Mouse (Mus musculus): ENCODE results near the gene Rpl38.
A peak's percentile ranks its signal among the peaks of the same experiment; 100 is the strongest.
"Not testable (repeated sequence)": the region's sequence is repeated elsewhere in the genome, so short reads cannot be mapped to it uniquely, and the experiment has no call there.

Rpl38 gene

GRCm38 (mm10) chr11:114657737-114658136, 10.6 kb upstream of the Rpl38 start:
- DNase-seq, result peak in 1 of 2 experiments; percentile 58

DNA sequence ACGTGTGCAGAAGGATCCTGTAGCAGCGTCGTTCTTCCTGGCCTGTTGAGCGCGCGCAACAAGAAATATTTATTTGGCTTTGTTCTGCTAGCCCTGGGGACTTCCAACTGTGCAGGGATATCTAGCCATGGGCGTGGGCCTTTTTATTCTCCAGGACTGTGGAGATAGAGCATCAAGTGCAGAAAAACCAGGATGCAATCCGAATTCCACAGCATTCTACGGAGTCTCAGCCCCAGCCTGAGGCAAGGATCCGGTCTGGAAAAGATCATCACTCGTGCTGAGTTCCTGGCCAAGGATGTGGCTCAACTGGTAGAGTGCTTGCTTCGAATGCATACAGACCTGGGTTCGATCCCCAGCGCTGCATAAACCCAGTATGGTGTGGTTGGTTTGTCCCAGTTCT, 6.2 kb upstream of the Rpl38 start:
- no peak for DNase-seq

DNA sequence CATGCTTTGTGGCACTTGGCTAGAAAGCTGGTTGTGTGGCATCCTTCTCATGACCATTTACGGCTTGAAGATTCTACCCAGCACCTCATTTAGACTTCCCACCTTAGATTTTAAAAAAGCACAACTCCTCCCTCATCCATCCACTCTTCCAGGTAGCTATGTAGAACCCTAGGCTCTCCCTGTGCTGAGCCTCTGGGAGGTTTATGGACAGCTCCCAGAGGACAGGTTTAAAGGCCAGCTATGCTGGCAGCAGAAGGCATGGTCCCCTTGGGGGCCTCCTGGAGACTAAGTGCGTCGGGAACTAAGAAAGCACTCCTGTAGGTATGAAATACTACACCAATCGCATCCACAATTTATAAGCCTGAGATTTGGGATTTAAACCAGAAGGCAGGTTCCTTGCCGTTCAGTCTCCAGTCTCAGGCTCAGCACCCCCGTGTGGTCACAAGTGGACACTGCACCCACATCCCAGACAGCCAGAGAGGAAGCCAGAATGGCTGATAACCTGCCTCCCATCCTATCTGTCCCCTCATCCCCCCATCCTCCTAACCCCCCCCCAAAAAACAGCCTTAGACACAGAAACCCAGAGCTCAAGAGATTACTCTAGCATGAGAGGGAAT, 5.5 kb upstream of the Rpl38 start:
- DNase-seq, result peak in 1 of 2 experiments; percentile 57

DNA sequence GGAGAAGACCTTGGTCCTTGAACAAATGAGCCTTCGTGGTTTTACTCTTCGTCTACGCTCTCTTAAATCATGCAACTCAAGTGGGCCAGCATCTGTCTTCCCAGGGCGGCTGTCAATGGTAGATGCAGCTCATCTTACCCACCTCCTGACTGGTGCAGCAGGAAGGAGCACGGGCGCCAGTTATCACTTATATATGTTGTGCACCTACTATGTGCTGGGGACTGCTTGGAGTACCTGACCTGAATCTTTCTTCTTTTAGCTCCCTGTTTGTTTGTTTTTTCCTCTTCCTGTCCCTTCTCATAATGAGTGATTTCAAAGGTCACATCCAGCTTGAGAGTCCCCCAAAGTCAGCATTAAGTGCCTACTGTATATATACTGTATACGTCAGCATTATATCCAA, 4.2 kb upstream of the Rpl38 start:
- no peak for DNase-seq

DNA sequence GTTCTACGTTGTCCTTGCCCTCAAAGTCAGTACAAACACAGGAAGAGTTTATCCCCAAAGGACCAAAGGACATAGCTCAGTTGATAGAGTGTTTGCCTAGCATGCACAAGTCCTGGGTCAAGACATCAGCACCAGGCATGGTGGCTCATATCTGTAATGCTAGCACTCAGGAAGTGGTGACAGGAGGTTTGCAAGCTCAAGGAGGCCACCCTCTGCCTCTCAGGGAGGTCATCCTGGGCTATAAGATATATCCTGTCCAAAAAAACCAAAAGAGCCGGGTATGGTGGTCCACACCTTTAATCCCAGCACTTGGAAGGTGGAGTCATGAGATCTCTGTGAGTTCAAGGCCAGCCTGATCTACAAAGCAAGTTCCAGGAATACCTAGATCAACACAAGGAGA, 2.9 kb upstream of the Rpl38 start:
- no peak for DNase-seq

GRCm38 (mm10) chr11:114666786-114667185, 1.5 kb upstream of the Rpl38 start:
- DNase-seq, result no peak

- DNase-seq, result no peak
Observed at GRCm38 (mm10) chr11:114667236-114667931, 940 bp upstream of the Rpl38 start.

- peak in 1 of 2 experiments; percentile 49 for DNase-seq
Observed at GRCm38 (mm10) chr11:114667932-114668285, 415 bp upstream of the Rpl38 start.

DNA sequence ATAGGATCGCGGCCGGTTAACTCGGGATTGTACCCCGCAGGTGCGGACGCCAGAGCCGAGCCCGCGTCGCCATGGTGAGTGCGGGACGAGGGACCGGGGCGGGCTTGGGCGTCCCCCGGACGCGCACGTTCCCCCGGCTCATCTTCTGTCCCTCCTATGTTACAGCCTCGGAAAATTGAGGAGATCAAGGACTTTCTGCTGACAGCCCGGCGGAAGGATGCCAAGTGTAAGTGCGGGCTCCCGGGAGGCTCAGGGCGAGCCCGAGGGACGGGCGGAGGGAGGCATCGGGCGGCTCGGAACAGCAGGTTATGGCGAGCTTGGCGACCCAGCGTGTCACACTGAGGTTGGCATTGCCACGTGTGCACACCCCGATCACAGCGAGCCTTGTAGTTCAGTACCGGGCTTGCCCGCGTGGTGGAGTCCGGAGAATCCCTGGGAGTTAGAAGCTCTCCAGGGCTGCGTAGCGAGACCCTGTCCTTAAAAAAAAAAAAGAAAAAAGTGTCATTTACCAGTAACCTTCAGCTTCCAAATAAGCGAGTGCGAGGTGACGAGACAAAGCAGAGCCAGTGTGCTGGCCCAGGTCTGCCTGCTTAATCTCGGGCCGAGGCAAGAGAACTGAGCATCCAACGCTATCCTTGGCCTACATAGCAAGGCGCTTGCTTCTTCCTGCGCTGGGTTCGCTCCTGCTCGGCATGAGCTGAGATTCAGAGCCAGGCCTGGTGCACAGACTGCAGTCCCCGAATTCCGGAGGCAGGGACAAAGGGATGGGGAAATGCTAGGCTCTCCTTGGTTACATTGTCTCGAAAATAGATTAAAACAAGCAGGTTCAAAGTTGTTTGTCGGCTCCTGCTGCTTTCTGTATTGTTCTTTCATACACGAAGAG, 658 bp downstream of the Rpl38 start:
- DNase-seq, result peak in 1 of 2 experiments; percentile 78

GRCm38 (mm10) chr11:114669651-114670168, 1.4 kb downstream of the Rpl38 start:
- DNase-seq, result no peak

GRCm38 (mm10) chr11:114671147-114671546, 2.8 kb downstream of the Rpl38 start:
- DNase-seq, result no peak

DNA sequence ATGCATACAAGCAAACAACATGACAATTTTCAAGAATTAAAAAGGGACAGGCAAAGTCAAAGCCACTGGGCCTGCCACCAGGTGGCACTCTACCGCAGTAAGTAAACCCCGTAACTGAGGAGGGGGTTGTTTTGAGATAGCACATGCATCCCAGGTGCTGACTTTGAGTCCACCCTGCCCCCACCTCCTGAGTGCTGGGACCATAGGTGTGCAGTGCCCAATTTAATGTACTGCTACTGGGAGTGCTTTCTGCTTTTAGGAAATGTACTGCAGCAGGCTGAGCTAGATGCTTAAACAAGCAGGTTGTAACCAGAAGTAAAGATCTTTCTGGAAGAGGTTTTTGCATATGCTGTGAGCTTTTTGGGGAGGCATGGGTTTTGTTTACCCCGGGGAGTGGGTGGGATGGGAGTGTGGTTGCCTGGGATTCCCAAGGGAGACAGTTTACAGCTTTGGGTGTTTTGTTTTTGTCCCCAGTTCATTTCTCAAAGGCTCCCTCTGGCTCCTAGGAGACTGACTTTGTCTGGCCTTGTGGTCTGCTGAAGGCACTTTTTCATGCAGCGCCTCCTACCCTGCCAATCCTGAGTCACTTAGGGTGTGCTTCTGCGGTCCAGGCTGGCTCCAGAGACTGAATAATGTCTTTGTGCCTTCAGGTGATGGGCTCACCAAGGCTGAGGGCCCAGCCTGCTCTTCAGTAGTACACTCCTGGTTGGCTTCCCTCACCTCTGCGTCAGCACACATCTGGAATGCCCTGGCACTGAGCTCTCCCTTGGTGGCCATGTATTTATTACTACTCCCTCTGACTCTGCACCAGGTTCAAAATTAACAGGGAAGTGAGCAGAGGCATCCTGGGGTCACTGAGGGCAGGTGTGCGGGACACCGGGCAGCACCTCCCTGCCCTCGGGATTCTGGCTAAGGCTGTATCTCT, 4.7 kb downstream of the Rpl38 start:
- DNase-seq, result peak in 1 of 2 experiments; percentile 71

DNA sequence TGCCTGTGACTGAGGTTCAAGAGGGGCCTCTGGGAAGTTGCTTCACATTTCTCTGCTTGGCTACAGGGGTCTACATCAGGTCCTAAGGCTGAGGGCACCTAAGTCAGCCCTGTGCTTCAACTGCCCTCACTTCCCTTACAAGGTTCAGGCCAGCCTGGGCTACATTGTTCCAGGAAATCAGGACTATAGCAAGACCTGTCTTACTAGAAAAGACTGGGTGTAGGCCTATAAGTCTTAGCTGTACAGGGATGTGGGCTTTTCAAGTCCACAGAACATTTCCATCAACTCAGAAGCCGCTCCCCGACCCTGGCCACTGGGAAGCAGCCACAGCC, 5.4 kb downstream of the Rpl38 start:
- no peak for DNase-seq

DNA sequence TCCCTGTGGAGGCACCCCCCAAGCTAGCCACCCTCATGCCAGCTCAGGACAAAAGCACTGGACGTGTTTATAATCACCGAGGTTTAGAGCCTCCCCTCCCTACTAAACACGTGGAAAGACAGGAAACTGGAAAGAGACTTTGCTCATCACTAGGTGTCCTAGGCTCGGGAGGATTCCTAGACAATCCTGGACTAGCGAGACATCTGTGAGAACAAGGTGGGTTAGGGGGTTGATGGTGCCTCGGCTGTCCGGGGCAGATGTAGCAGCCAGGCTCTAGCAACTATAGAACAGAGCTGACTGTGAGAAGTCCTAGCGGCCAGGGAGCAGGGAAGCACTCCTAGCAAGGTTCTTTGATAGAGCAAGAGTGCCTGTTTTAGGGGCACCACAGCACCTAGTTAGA, 5.9 kb downstream of the Rpl38 start:
- DNase-seq, result no peak

DNA sequence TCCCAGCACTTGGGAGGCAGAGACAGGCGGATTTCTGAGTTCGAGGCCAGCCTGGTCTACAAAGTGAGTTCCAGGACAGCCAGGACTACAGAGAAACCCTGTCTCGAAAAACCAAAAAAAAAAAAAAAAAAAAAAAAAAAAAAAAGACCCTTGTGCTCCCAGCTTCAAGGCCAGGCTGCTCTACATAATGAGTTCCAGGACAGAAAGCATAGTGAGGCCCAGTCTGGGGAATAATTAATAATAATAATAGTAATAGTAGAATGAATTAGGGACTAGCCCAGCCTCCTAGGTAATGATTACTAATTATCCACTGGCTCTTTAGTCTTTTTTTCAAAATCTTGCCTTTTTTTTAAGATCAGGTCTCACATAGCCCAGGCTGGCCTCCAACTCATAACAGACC, 6.5 kb downstream of the Rpl38 start:
- DNase-seq, result not testable (repeated sequence)

DNA sequence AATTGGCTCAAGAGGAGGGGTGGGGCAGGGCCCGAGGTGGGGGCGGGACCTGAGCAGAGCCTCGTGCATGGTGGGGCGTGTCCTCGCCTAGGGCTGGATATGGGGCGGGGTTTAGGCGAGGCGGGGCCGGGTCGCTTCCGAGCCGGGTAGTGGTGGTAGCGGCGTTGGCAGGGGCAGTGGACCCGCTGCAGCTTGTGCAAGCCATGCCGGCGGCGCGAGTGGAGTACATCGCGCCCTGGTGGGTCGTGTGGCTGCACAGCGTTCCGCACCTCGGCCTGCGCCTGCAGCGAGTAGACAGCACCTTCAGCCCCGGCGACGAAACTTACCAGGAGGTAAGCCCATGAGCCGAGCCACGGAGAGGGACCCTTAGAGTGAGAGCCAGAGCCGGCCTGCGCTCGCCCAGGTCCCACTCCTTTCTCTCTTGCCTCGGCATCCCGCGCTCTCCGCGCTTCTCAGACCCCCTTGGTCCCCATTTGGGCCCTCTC, 7.1 kb downstream of the Rpl38 start, which contains the start of gene Ttyh2:
Gene Ttyh2, plus strand, starts transcription at position 91 of the 485 bp plus-strand sequence.
- peak; percentile 87 for DNase-seq

DNA sequence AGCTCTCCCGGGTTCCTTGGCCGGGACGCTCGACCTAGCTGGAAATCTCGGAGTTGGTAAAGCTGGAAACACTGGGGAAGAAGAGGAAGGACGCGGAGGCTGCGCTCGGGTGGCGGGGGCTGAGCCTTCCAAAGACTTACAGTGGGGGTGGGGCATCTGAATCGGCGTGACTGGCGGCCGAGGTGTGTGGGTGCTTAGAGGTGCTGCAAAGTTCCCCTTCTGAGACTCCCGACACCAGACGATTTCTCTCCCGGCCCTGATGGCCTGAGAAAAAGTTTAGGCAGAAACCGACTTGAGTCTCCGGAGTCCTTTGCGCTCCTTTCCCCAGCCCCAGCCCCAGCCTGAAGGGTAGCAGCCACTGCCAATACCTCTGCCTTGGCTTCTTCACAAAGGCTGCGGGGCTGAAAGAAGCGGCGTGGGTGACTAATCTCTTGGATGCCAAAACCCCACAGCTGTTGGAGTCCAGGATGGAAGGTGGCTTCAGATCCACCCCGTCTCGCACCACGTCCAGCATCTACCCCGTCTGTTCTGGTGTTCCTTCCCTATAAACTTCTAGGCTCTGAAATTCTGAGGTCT, 7.6 kb downstream of the Rpl38 start:
- DNase-seq, result peak in 1 of 2 experiments; percentile 47

GRCm38 (mm10) chr11:114676431-114676830, 8.1 kb downstream of the Rpl38 start:
- DNase-seq, result peak; percentile 86 to 93

DNA sequence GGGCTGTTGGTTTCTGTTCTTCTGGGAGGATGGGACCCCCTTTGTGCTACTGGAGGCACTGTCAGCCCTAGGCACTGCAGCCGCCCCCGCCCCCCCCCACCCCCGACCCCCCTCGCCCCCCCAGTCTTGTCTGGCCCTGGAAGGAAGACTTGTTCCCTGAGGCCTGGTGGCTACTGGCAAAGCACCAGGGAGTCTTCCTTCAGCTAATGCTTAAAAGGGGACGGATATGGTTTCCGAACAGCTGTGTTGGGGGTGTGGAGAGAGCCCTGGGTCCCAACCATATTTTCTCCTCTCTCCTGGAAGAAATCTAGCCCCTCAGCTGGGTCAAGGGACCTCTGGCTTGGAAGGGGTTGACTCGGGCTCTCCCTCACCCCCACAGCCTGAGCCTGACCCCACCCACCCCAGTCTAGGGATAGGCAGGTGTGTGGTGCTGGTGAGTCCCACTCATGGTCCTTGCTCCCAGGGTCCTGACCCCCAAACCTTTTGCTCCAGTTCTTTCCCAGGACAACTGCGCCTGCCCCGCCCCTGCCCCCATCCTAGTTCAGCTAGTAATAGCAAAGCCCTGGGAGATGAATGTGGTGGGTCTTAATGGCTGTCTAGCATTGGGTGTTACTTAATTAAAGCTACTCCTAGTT, 8.7 kb downstream of the Rpl38 start:
- DNase-seq, result no peak

DNA sequence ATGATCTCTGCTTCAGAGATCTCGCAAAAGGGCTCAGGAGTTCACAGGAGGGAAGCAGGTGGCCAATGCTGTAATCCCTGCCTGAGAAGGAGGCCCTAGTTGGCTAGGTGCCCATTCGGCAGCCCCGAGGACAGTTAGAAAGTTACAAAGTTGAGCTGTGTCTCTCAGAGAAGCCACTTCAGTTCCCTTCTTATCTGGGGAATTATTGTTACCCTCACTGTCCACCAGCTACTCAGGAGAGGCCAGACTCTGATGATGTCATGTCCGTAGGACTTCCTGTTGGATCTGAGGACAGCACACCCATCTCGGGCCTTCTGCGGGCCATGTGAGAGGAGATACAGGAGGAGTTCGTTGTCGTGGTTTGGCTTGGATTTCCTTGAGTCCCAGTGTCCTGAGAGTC, 11.3 kb downstream of the Rpl38 start:
- peak in 1 of 2 experiments; percentile 43 for DNase-seq

- DNase-seq, result peak in 1 of 2 experiments; percentile 54
Observed at GRCm38 (mm10) chr11:114680291-114680690, 12.0 kb downstream of the Rpl38 start.

Data from kidney, adult 8-10 months (tissue).